Mouse (Mus musculus) brain, embryonic 14.5 days (tissue): ENCODE data around the gene Stau1.

Experiments used
- CTCF ChIP-seq: fragments of 200-500 bp; IDR thresholded peaks from 2 replicates; pipeline ENCODE4 v1.5.1; 2012; ENCODE audit warnings: inconsistent platforms, mild to moderate bottlenecking, moderate library complexity, borderline replicate concordance; ENCODE audit not compliant: insufficient read depth, insufficient read length; ENCODE audit errors: extremely low read depth
- POLR2A ChIP-seq: fragments of 200-500 bp; IDR thresholded peaks from 2 replicates; pipeline ENCODE4 v1.6.1; 2012; ENCODE audit warnings: mild to moderate bottlenecking, inconsistent platforms, borderline replicate concordance; ENCODE audit not compliant: poor library complexity, insufficient read depth, insufficient read length, severe bottlenecking; ENCODE audit errors: extremely low read depth

GRCm38 (mm10) chr2:166899746-166900145 is 96.4 kb downstream of the Stau1 start:
- TF ChIP-seq CTCF (no peak), POLR2A (no peak)
